Mouse (Mus musculus): ENCODE data around the gene Krtap31-2.

Krtap31-2 gene

GRCm38 (mm10) chr11:99935991-99936390, at the start of gene Krtap31-2:
Krtap31-2 (plus strand) TSS chr11:99936291.
- DNase-seq (ENCODE audit: low spot score in 2 of 2): no peak

- no peak for DNase-seq (ENCODE audit: low spot score in 2 of 2)
Observed at GRCm38 (mm10) chr11:99907620-99908019, 28.5 kb upstream of the Krtap31-2 start, which contains the start of gene Krtap31-1. Krtap31-1 (plus strand) TSS chr11:99907920.

GRCm38 (mm10) chr11:99914451-99914850, 21.6 kb upstream of the Krtap31-2 start, which contains the start of gene Gm11565:
Gm11565 (plus strand) TSS chr11:99914751.
- no peak for DNase-seq (ENCODE audit: low spot score in 2 of 2)

GRCm38 (mm10) chr11:99937751-99938264, 1.7 kb downstream of the Krtap31-2 start:
- no peak for DNase-seq (ENCODE audit: low spot score in 2 of 2)

GRCm38 (mm10) chr11:99948175-99948574, 12.1 kb downstream of the Krtap31-2 start, which contains the start of gene Krtap9-5:
Krtap9-5 (plus strand) TSS chr11:99948475.
- no peak for DNase-seq (ENCODE audit: low spot score in 2 of 2)

- DNase-seq (ENCODE audit: low spot score in 2 of 2): no peak
Observed at GRCm38 (mm10) chr11:99964213-99964612, 28.1 kb downstream of the Krtap31-2 start.

- no peak for DNase-seq (ENCODE audit: low spot score in 2 of 2)
Observed at GRCm38 (mm10) chr11:99965961-99966360, 29.9 kb downstream of the Krtap31-2 start.

GRCm38 (mm10) chr11:99978953-99979352, 42.9 kb downstream of the Krtap31-2 start, which contains the start of gene Krtap29-1:
Krtap29-1 (minus strand) TSS chr11:99979053.
- DNase-seq (ENCODE audit: low spot score in 2 of 2): no peak

GRCm38 (mm10) chr11:99982731-99983130, 46.6 kb downstream of the Krtap31-2 start:
- no peak for DNase-seq (ENCODE audit: low spot score in 2 of 2)

GRCm38 (mm10) chr11:99983442-99983841, 47.4 kb downstream of the Krtap31-2 start:
- DNase-seq (ENCODE audit: low spot score in 2 of 2): no peak

- no peak for DNase-seq (ENCODE audit: low spot score in 2 of 2)
Observed at GRCm38 (mm10) chr11:99985291-99986092, 49.4 kb downstream of the Krtap31-2 start.

- no peak for DNase-seq (ENCODE audit: low spot score in 2 of 2)
Observed at GRCm38 (mm10) chr11:99986180-99986647, 50.1 kb downstream of the Krtap31-2 start, which contains the start of gene Krtap16-1. Krtap16-1 (minus strand) TSS chr11:99986597.

All from urinary bladder, adult 18-20 months (tissue).